Mouse (Mus musculus) erythroblast, embryonic 14.5 days (primary cell): ENCODE measurements around the gene Saysd1. TPM values are rescaled to one million over a fixed set of nuclear protein-coding genes. Genes with fewer than 3 reads are reported as not detected.

ENCODE experiments used
- H3K27me3 ChIP-seq: 2 replicates; pipeline ENCODE4 v1.6.1; 2012; ENCODE audit warnings: inconsistent platforms; ENCODE audit not compliant: control insufficient read depth
- H3K36me3 ChIP-seq: 2 replicates; pipeline ENCODE4 v1.6.1; 2012; ENCODE audit warnings: mild to moderate bottlenecking, inconsistent platforms; ENCODE audit not compliant: control insufficient read depth
- H3K4me1 ChIP-seq: 2 replicates; pipeline ENCODE4 v1.6.1; 2012; ENCODE audit warnings: inconsistent platforms; ENCODE audit not compliant: control insufficient read depth
- H3K4me3 ChIP-seq: replicated peaks from 2 replicates; pipeline ENCODE3; 2012; ENCODE audit warnings: moderate library complexity, mild to moderate bottlenecking, inconsistent platforms
- H3K9me3 ChIP-seq: 2 replicates; pipeline ENCODE4 v1.6.1; 2012; ENCODE audit warnings: low read length, inconsistent platforms, mixed read lengths; ENCODE audit not compliant: control insufficient read depth
- GATA1 ChIP-seq: IDR thresholded peaks from 2 replicates; pipeline ENCODE4 v1.6.1; 2012; ENCODE audit warnings: low read length, inconsistent platforms, mixed read lengths
- TAL1 ChIP-seq: IDR thresholded peaks from 3 replicates; pipeline ENCODE4 v1.6.1; 2012; ENCODE audit warnings: low read length, inconsistent platforms, mixed read lengths
- polyA plus RNA-seq: library from polyadenylated mRNA; stranded (reverse); fragments of >175 nt; gene quantifications from 2 replicates; pipeline ENCODE4 v1.2.3, GENCODE M21; 2012

The Saysd1 gene
- polyA plus RNA-seq, 1 experiment = 0.26 TPM

DNA sequence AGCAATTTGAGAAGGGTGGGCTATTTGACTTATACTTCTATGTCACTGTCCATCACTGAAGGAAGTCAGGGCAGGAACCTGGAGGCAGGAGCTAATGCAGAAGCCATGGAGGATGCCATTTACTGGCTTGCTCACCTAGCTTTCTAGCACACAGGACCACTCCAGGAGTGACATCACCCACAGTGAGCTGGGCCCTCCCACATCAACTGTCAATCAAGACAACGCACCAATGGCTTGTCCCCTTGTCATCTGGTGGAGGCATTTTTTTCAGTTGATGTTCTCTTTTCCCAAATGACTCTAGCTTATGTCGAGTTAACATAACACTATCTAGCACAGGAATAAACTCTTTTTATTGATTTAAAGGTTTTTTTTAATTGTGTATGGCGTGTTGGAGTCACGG is 30.9 kb upstream of the Saysd1 start:
- peaks cover 92% of the 10 kb centered on the region for H3K36me3 ChIP-seq
- no peaks in the 10 kb centered on the region for H3K9me3 ChIP-seq
- TF ChIP-seq TAL1 = no peak
- TF ChIP-seq GATA1 = no peak
- no peaks in the 10 kb centered on the region for H3K27me3 ChIP-seq
- peaks cover 62% of the 10 kb centered on the region for H3K4me1 ChIP-seq
- no peak overlapping the region for H3K4me3 ChIP-seq

DNA sequence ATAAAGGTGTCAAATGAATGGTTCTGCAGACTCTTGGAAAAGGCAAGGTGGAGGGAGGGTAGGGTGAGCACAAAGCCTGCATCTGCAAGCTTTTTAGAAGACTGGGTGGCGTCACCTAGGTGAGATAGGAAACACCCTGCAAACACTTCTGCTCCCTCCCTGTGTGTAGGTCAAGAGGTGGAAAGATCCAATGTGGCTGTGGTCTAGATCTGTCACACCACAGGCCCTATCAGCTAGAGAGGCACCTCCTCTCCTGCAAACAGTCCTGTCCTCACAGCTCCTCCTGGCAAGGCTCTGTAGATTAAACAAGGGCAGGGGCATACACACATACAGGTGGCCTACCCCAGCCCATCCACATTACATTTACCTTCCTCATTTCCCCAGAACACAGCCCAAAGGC is 30.1 kb upstream of the Saysd1 start:
- no peaks in the 10 kb centered on the region for H3K9me3 ChIP-seq
- no peak overlapping the region for H3K4me3 ChIP-seq
- no peaks in the 10 kb centered on the region for H3K27me3 ChIP-seq
- no peak for TF ChIP-seq TAL1
- no peak for TF ChIP-seq GATA1
- peaks cover 56% of the 10 kb centered on the region for H3K4me1 ChIP-seq
- H3K36me3 ChIP-seq = peaks cover 88% of the 10 kb centered on the region

DNA sequence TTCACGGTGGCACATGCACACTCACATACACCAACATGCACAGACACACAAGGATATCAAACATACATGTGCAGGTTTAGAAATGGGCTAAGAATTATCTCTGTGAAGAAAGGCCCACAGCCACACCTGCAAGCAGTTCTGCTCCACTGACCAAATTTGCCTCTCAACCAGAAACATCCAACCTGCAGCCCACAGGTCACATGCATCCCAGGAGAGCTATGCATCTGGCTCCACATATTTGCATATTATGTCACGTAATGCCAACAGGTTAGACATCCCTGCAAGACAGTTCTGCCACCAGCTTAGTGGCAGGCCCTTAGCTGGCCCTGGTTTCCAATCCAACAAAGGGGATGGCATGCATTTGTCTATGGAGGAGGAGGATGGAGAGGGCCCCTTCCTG is 29.7 kb upstream of the Saysd1 start:
- TF ChIP-seq TAL1 (no peak), GATA1 (no peak)
- H3K36me3 ChIP-seq = peaks cover 88% of the 10 kb centered on the region
- H3K4me3 ChIP-seq = no peak overlapping the region
- peaks cover 56% of the 10 kb centered on the region for H3K4me1 ChIP-seq
- no peaks in the 10 kb centered on the region for H3K27me3 ChIP-seq
- H3K9me3 ChIP-seq = no peaks in the 10 kb centered on the region

DNA sequence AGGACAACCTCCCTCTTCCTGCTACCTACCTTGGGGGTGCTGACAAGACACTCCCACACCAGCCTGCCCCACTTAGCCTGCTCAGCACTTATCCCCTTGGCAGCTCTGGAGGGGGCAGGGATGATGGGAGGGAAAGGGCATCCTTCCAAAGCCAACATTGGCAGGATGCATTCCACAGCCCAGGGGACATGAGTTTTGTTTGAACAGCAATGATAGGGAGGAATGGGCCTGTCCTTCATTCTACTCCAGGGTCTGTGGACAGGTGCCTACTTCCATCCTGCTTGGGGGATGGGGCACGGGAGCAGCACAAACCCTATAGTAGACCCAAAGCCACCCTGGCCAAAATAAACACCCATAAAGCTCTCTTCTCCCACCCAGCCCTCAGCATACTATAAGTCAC is 27.1 kb upstream of the Saysd1 start:
- Histone ChIP-seq H3K27me3 (no peaks in the 10 kb centered on the region), H3K9me3 (no peaks in the 10 kb centered on the region), H3K36me3 (peaks cover 77% of the 10 kb centered on the region), H3K4me1 (peaks cover 48% of the 10 kb centered on the region), H3K4me3 (no peak overlapping the region)
- TF ChIP-seq GATA1 (no peak), TAL1 (no peak)

DNA sequence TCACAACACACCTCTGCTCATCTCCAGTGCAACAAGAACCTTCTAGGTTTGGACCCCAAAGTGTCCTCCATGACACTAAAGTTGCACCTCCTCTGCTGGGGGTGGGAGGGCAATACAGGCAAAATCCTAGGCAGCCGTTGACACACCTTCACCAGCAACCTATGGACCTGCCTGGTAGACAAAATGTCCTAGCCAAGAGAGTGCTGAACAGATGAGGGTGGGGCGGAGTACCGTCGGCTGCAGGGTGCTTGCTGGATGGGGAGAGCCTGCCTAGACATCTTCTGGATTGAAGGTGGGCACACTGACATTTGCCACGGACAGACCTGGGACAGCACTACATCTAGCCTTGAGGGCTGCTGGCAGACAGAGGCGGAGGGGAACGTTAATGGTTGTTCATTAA is 26.1 kb upstream of the Saysd1 start:
- no peak for TF ChIP-seq GATA1
- no peak for TF ChIP-seq TAL1
- no peaks in the 10 kb centered on the region for H3K9me3 ChIP-seq
- no peaks in the 10 kb centered on the region for H3K27me3 ChIP-seq
- H3K4me3 ChIP-seq = no peak overlapping the region
- H3K36me3 ChIP-seq = peaks cover 76% of the 10 kb centered on the region
- peaks cover 46% of the 10 kb centered on the region for H3K4me1 ChIP-seq

DNA sequence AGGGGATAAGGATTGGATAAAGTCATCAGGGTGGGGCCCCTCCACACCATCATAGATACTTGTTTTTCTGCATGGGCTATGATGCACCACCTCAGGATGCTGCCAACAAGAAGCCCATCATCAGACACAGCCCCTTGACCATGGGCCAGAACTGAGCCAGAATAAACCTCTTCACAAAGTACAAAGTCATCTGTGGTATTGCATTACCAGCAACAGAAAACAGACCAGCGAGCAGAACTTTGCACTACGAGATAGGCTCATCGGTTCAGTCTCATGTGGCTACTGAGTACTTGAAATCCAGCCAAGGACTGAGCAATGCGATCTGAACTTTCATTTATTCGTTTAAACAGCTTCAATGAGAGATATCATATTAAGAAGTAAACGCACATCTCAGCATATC is 24.4 kb upstream of the Saysd1 start:
- Histone ChIP-seq H3K9me3 (no peaks in the 10 kb centered on the region), H3K27me3 (no peaks in the 10 kb centered on the region), H3K4me3 (no peak overlapping the region), H3K36me3 (peaks cover 72% of the 10 kb centered on the region), H3K4me1 (peaks cover 34% of the 10 kb centered on the region)
- TF ChIP-seq GATA1 (no peak), TAL1 (no peak)

DNA sequence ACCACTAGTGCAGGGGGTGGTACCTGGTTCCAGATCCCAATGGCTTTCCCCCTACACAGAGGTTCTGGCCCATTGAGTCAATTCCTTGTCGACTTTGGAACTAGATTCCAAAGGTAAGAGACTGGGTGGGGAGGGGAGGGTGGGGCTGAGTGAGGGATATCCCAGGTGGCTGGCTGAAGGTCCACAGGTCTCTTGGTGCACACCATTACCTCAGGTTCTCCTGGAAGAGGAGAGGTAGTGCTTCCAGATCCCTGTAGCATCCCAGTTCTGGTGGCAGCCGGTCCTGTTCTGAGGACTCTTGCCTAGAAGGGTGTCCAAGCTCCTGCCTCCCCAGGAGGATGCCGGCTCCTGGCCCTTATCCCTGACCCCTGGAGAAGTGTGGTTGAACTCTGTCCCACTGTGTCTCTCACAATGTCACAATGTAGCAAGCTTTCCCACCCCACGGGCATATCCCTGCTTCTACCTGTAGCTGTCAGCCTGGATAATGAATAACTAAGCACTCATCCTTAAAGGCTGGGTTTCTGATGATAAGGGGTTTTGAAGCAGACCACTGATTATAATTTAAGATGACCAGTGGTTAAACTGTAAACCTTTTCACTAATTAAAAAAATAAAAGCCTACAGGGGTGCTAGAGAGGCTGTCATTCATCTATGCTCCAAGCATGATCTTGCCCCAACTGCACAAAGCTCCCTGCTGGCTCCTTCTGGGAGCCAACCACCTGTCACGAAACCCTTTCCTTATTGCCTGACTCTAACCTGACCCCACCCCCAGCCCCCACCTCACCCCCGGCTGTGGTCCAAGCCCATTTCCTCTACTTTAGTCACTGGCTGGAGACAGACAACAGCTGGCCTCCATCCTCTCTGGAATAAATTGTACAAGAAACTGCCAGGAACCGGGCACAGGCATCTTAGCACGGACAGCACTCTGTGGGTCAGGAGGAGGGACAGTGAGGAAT is 20.7 kb upstream of the Saysd1 start:
- H3K9me3 ChIP-seq = no peaks in the 10 kb centered on the region
- peaks cover 57% of the 10 kb centered on the region for H3K36me3 ChIP-seq
- TF ChIP-seq TAL1 = no peak
- TF ChIP-seq GATA1 = no peak
- no peak overlapping the region for H3K4me3 ChIP-seq
- no peaks in the 10 kb centered on the region for H3K27me3 ChIP-seq
- H3K4me1 ChIP-seq = peaks cover 37% of the 10 kb centered on the region

DNA sequence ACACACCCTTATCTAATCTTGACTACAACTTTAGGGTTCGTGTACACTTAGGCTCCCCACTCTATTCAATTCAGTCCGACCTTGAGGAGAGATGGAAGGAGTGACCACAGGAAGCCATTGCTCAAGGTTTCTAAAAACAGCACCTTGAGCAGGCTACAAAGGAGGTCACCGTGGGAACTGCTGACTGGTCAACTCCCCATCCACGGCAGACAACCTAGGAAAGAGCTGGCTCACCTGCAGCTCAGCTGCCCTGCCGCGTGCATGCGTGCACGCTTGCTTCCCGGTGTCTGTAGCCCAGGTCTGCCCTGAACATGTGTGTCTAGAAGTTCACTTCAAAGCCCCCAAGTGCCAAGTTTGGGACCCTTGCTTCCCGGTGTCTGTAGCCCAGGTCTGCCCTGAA is 19.3 kb upstream of the Saysd1 start:
- H3K36me3 ChIP-seq = peaks cover 49% of the 10 kb centered on the region
- H3K9me3 ChIP-seq = no peaks in the 10 kb centered on the region
- TF ChIP-seq TAL1 (no peak), GATA1 (no peak)
- peaks cover 28% of the 10 kb centered on the region for H3K4me1 ChIP-seq
- H3K4me3 ChIP-seq = no peak overlapping the region
- no peaks in the 10 kb centered on the region for H3K27me3 ChIP-seq

DNA sequence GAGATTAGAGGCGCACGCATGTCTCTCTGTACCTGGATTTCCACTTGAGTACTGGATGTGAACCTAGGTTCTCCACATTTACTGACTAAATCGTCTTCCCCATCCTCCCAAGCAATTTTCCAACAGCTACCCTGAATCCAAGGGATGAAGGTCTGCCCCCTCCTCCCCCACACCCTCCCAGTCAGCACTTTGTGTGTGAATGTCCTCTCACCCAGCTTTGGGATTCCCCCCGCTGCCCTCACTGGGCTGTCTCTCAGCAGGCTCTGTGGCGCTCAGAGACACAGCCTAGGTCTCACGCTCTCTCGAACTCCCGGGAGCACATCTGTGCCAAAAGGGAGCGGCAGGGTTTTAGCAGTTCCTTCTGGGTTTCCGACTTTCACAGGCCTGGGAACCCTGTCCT is 17.4 kb upstream of the Saysd1 start:
- H3K27me3 ChIP-seq = no peaks in the 10 kb centered on the region

DNA sequence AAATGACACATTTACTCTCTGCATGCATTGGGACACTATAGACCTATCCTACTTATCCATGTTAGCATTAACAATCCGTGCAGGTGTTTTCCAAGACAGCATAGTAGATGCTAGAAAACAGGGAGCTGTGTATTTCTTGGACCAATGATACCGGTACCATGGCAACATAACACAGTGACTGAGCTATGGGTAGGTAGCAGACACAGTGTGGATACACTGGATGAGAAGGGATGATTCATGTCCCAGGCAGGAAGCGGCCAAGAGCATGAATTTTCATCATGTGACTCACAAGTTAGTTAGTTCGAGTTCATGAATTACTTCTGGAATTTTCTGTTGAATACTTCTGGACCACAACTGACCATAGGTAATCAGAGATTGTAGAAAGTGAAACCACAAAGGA is 16.6 kb upstream of the Saysd1 start:
- no peak overlapping the region for H3K4me3 ChIP-seq
- H3K36me3 ChIP-seq = peaks cover 53% of the 10 kb centered on the region
- H3K9me3 ChIP-seq = no peaks in the 10 kb centered on the region
- H3K4me1 ChIP-seq = peaks cover 23% of the 10 kb centered on the region
- no peaks in the 10 kb centered on the region for H3K27me3 ChIP-seq
- TF ChIP-seq GATA1 = no peak
- no peak for TF ChIP-seq TAL1

More for the DNA sequence above, 17.4 kb upstream of the Saysd1 start:
- peaks cover 22% of the 10 kb centered on the region for H3K4me1 ChIP-seq
- H3K4me3 ChIP-seq = no peak overlapping the region
- no peaks in the 10 kb centered on the region for H3K9me3 ChIP-seq
- H3K36me3 ChIP-seq = peaks cover 50% of the 10 kb centered on the region
- no peak for TF ChIP-seq TAL1
- TF ChIP-seq GATA1 = no peak
